Mouse (Mus musculus): ENCODE measurements around the gene Nos2.
"Not testable (repeated sequence)": the region's sequence is repeated elsewhere in the genome, so short reads cannot be mapped to it uniquely, and the experiment has no call there.

Nos2 gene

GRCm38 (mm10) chr11:78990875-78991543, 70.4 kb downstream of the Nos2 start:
- not testable (repeated sequence) for DNase-seq

DNA sequence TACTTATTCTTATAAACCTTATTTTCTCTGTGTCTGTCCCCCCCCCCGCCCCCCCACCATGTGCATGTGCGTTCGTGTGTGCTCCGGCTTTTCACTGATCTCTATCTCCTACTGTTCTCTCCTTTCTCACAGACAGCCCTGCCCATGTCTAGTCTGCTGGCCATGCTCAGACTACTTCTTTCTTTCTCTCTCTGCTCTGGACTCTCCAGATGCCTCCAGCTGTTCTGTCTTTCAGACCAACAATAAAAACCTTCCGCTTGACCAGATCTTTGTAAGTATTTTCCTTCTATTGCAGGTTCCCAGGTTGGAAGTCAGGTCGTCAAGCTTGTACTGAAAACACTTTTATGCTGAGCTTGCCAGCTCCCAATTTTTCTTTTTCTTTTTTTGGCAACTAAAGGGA, 78.5 kb downstream of the Nos2 start:
- DNase-seq, result no peak

DNA sequence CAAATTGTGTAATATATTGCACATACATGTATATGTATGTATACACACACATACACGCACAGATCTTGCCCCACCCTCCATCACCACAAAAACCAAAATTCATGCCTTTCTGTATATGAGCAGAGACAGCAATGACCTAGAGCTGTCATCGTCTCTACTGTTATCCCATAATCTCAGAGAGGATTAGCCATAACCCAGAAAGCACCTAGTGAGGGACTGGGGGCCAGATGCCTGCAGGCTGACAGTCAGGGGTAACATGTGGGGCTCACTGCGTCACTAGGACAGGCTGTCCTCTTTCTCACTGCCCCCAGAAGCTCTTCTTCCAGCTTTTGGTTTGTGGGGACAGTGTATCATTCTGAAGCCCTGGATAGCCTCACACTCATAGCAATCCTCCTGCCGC, 81.3 kb downstream of the Nos2 start:
- no peak for DNase-seq

GRCm38 (mm10) chr11:79002551-79002951, 82.0 kb downstream of the Nos2 start:
- no peak for DNase-seq

GRCm38 (mm10) chr11:79003053-79003768, 82.6 kb downstream of the Nos2 start:
- no peak for DNase-seq

DNA sequence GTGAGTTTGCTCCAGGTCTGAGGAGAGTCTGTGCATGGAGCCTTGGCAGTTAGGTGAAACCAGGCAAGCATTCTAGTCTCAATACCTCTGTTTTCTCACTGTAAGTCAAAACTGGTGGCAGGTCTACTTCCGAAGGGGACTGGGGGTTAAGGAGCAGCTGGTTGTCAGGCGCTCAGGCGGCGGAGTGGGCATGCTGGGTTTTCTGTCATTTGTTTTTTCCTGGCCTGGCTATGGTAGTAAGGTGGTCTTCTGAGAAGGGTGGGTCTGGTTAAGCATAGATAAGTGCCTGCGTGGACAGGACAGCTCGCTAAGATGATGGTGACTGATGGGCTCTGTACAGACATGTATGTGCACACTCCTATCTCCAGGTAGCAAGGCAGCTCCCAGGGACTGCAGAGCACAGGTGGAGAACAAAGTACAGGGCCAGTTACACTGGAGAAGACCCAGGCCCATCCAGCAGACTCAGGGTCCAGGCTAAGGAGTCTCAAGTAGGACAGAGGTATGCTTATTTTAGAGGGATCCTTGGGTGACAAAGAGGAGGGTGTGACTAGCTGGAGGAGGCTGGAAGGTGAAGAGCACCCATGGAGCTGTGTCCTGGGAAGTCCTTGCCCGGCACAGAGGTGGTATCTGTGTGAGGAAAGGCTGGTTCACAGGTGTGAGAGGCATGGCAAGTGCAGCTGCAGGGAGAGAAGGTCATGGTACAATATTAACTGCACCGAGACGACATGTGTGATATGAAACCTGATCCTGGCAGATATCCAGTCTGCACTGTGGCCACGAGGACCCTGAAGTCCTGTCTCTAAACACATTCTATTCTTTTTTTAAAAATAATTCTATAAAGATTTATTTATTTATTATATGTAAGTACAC, 83.4 kb downstream of the Nos2 start:
- DNase-seq, result no peak

DNA sequence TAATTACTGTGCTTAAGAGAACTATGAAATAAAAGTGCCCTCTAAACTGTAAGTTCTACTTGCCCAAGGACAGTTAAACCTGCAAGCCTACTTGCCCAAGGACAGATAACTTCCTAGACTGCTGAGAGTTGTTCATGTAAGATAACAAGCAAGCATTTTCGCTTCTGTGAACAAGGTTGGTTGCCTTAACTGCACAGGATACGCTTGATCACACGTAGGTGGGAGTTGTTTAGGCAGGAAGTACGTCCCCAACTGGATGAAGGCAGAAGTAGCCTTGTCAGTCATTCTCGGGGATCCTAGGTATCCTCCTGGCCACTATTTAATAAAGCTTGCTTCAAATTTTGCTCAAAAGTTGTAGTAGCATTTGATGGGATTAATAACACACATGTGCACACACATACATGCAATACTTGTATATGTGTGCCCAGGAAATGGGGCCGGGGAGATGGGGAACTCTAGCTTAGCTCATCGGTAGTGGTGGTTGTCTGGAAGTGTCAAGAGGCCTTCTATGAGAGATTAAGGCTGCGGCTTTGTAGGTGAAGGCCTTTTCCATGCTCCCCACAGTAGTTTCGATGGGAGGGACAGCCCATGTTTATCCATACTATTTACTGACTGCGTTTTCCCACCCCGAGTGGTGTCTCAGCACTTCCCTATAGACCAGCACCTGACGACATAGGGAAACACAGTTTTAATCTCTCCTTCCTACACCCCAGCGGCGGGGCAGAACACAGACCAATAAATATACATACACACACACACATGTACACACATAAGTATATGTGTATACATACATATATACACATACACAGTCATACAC, 85.2 kb downstream of the Nos2 start:
- no peak for DNase-seq

DNA sequence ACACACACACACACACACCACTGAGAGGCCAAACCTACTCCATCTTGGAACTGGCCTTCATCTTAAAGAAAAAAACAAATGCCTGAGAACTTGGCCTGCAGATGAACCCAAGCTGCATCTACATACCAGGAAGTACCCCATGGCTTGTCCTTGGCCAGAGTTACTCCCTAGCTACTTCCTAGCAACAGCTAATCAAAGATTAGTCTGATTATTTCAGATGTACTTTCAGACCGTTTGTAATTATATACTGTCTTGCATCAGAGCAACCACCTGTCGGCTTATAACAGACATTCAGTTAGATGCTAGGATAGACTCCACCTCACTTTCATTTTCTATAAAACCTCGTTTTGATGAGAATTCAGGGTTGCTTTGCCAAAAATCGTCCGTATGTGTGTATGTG, 85.8 kb downstream of the Nos2 start:
- no peak for DNase-seq

GRCm38 (mm10) chr11:79007356-79007755, 86.8 kb downstream of the Nos2 start:
- DNase-seq, result not testable (repeated sequence)

DNA sequence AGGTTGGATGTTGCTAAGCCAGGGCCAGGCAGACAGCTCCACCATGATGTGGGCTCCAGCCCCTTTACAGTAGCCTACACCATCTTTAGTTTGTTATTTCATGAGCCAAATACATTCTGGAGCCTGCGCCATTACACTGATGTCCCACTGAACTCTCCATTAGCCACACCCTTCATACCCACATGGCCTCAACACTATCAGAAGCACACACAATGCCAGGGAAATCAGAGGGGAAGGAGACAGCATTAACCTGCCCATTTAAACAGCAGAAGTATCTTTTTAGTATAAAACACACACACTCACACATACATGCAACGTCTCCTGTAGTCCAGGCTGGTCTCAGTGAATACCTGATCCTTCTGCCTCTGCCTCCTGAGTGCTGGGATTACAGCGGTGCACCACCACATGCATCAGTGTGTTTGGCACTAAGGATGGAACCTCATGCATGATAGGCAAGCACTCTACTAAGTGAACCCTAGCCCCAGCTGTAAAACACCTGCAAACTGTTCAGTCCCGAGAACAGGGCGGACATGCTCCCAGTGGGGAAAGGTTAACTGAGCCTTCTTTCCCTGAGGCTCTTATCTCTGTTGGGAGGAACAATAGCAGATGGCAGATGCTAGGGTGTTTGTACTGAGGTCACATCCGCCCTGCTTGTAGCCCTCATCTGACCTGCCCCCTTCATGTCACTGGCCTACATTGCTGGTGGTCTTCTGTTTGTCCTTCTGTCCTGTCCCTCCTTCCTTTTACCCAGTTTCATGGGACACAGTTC, 87.6 kb downstream of the Nos2 start:
- no peak for DNase-seq

GRCm38 (mm10) chr11:79008891-79009290, 88.3 kb downstream of the Nos2 start:
- no peak for DNase-seq

All from kidney, adult 11 months (tissue).